ENCODE assay signal across 38 mouse cellular contexts in genomic region chr13:34731551-34731950, GRCm38 (mm10). TPM values are rescaled to one million over a fixed set of nuclear protein-coding genes. Genes with fewer than 3 reads are reported as not detected.
"Had no signal": no experiment of that assay in that cellular context is flagged by ENCODE, and none has a peak within 500 bp of the region (broad histone marks: within the 10 kb centered on the region; RNA-seq: fewer than 3 reads in every experiment).

No protein-coding gene starts in this region.

- H3K27me3 ChIP-seq: embryonic facial prominence, embryonic 12.5 days; embryonic facial prominence, embryonic 13.5 days; embryonic facial prominence, embryonic 15.5 days; forebrain, embryonic 13.5 days; forebrain, embryonic 15.5 days had no signal

- H3K4me1 ChIP-seq: forebrain, embryonic 12.5 days had no signal

- H3K4me3 ChIP-seq: embryonic facial prominence, embryonic 10.5 days; embryonic facial prominence, embryonic 12.5 days; embryonic facial prominence, embryonic 13.5 days; embryonic facial prominence, embryonic 15.5 days; erythroblast, embryonic 14.5 days; forebrain, embryonic 10.5 days; forebrain, embryonic 12.5 days; forebrain, embryonic 13.5 days; forebrain, embryonic 15.5 days; gastrocnemius, adult 2 months; heart, adult 2 months had no signal

- H3K4me2 ChIP-seq: embryonic facial prominence, embryonic 12.5 days; embryonic facial prominence, embryonic 13.5 days; embryonic facial prominence, embryonic 15.5 days; forebrain, embryonic 12.5 days; forebrain, embryonic 13.5 days; forebrain, embryonic 15.5 days had no signal

- H3K27ac ChIP-seq: embryonic facial prominence, embryonic 10.5 days; embryonic facial prominence, embryonic 12.5 days; embryonic facial prominence, embryonic 13.5 days; embryonic facial prominence, embryonic 15.5 days; forebrain, embryonic 10.5 days; forebrain, embryonic 12.5 days; forebrain, embryonic 13.5 days; forebrain, embryonic 15.5 days; gastrocnemius, adult 2 months; heart, adult 2 months had no signal

- H3K36me3 ChIP-seq: embryonic facial prominence, embryonic 10.5 days; embryonic facial prominence, embryonic 12.5 days; embryonic facial prominence, embryonic 13.5 days; embryonic facial prominence, embryonic 15.5 days; forebrain, embryonic 10.5 days; forebrain, embryonic 12.5 days; forebrain, embryonic 15.5 days had no signal

- H3K9ac ChIP-seq: embryonic facial prominence, embryonic 12.5 days; embryonic facial prominence, embryonic 13.5 days; embryonic facial prominence, embryonic 15.5 days; forebrain, embryonic 12.5 days; forebrain, embryonic 13.5 days; forebrain, embryonic 15.5 days; forebrain, postnatal 0 days had no signal

- ATAC-seq: forebrain, embryonic 13.5 days; forebrain, embryonic 14.5 days; forebrain, embryonic 15.5 days; forebrain, embryonic 16.5 days; forebrain, postnatal 0 days had no signal

- H3K9me3 ChIP-seq: embryonic facial prominence, embryonic 12.5 days; embryonic facial prominence, embryonic 15.5 days; forebrain, embryonic 10.5 days; forebrain, embryonic 12.5 days; forebrain, embryonic 13.5 days; forebrain, embryonic 15.5 days had no signal

- DNase-seq: cerebellum, adult 2 months; cerebellum, adult 8-10 months; cerebellum, adult 9-10 months; cerebellum, adult 9-11 months; cerebellum, postnatal 10 days; cerebellum, postnatal 14 days; cerebellum, postnatal 25 days; cerebellum, postnatal 36 days; embryo, embryonic 11 days; forebrain, postnatal 0 days; gastrocnemius, adult 2 months; gastrocnemius, postnatal 10 days; gastrocnemius, postnatal 14 days; gastrocnemius, postnatal 25 days; gastrocnemius, postnatal 36 days; heart, adult 18-20 months; heart, adult 2 months had no signal

RNA-seq across cellular contexts. Expression of gene Fam50b, which starts 3.1 kb away (rescaled TPM):
- total RNA-seq: common myeloid progenitor, adult 5-6 weeks; gastrocnemius, adult 18-20 months; gastrocnemius, adult 2 months; gastrocnemius, adult 8-10 months; gastrocnemius, postnatal 10 days; gastrocnemius, postnatal 14 days; gastrocnemius, postnatal 25 days; gastrocnemius, postnatal 36 days; gastrocnemius, postnatal 4 days; granulocyte monocyte progenitor cell, adult 5-6 weeks; heart, adult 18-20 months; heart, adult 2 months; heart, adult 8-10 months had no signal
- polyA plus RNA-seq: cerebellum, adult 2 months; cortical plate, adult 2 months; embryonic facial prominence, embryonic 10.5 days; embryonic facial prominence, embryonic 11.5 days; embryonic facial prominence, embryonic 12.5 days; embryonic facial prominence, embryonic 13.5 days; erythroblast, embryonic 14.5 days; forebrain, embryonic 10.5 days; forebrain, embryonic 11.5 days; forebrain, embryonic 12.5 days; forebrain, embryonic 13.5 days; forebrain, embryonic 14.5 days; forebrain, embryonic 15.5 days; forebrain, embryonic 16.5 days; frontal cortex, adult 2 months; heart, adult 2 months had no signal
